Mouse (Mus musculus) B cell, adult 2 months (primary cell): Measurements from ENCODE around the gene Rnft2.

Experiments used
- DNase-seq, 2 experiments: peaks; one replicate each; pipeline ENCODE4 v3.0.0; 2022

Gene Rnft2

DNA sequence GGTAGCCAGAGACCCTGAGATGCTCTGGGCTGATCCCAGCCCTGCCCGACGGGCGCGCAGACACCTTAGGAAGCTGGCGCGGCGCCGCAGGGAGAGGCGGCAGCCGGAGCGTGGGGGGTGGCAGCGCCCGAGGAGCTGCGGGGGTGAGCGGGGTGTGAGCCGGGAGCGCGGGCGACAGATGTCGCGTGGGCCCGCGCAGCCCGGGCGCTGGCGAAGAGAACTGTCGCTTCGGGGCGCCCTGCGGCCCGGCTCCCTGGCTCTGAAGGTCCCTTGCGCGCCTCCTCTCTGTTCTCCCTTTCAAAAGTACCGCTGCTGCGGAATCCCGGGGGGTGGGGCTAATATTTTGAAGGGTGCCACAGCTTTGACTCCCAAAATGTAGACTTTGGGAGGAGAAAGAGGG lies 73.3 kb downstream of the Rnft2 start:
- peak in 1 of 2 experiments; percentile 8 for DNase-seq

DNA sequence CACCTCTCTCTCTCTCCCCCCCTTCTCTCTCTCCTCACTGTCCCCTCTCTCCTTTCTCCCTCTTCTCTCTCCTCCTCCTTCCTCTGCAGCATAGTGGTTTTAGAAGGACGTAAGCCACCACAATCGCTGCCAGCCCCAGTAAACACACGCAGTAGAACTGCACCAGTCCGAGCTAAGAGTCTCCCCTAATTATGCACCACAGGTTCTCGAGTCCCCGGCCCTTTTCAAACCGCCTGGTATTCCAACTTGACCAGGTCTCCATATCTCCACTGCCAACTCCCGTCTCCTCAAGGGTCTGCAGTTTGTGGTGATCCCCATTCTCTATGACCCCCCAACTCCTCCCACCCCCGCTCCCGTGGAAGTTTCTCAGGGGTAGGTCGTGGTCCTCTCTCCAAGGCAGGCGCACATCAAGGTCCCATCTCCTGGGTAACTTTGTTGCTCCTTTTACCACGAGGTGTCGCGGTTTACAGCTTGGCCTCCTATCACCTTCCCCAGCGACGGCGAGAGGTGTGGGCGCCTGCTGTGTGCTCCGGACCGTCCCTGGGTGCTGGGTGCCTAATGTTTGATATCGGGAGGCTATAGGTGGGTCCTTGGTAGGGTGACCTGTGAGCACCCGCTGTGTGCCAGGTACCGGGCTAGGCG lies 73.9 kb downstream of the Rnft2 start:
- peak in 1 of 2 experiments; percentile 13 for DNase-seq

DNA sequence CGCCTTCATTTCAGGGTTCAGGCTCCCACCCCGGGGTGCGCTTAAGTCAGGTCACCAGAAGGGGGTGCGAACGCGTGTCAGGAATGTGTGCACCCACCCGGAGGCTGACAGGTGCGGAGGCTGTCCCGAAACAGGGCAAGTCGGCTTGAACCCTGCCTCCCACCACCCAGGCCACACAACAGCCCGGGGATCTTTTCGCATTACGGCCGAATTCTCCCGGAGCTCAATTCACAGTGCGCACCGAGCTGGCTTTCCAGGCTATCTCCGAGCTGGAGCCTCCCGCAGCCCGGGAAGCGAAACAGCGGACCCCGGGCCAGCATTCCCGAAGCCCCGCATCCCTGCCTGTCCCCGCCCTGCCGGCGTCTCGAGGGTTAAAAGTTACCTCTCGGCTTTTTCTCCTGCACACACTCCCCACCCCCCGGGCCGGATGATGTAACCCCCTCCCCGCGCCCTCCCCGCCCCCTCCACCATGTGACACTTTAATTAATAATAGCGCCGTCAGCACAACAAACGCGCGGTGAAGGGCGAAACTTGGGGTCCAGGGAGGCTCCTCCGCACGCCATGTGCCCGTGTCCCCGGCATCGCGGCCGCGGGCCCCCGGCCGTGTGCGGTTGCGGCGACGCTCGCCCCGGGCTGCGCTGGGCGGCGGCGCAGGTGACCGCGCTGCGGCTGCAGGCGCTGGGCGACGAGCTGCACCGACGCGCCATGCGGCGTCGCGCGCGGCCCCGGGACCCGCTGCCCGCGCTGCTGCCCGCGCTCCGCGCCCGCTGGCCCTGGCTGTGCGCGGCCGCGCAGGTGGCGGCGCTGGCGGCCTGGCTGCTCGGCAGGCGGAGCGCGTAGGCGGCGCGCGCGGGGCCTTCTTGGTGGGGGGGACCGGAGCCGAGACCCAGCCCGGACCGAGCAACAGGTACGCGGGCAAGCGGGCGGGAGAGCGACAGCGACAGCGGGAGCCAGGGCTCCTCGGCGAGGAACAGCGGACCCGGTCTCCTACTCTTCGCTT lies 75.4 kb downstream of the Rnft2 start:
- DNase-seq: no peak

DNA sequence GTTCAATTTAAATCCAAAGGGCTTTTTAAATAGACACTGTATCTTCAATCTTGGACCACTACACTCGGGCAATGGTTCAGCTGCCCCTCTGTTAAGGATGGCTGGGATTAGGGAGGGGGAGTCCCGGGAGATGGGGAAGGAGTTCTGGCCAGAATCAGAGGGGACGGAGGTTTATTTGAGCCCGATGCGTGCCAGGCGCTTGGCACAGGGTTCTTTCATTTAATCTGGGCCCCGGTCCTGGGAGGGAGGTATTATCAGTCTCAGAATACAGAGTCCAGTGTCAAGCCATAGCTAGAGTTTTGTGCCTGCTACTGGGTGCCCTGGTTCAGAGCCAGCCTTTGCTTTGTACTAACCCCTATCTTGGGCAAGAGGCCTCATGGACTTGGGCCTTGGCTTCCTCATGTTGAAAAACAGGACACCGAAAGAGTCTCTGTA lies 77.3 kb downstream of the Rnft2 start:
- no peak for DNase-seq

DNA sequence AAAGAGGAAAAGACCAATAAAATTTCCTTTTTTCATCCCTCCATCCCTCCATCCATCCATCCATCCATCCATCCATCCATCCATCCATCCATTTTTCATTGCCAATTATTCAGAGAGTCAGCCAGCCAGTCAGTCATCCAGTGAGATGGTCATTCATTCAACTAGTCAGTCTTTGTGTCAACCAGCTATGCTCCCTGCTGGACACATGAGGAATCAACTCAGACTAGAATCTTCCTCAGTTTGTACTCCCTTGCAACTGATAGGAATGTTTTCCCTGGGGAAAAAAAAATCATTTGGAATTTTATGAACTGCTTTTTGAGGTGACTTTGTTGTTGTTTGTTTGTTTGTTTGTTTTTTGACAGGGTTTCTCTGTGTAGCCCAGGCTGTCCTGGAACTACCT lies 79.5 kb downstream of the Rnft2 start:
- DNase-seq: no peak

DNA sequence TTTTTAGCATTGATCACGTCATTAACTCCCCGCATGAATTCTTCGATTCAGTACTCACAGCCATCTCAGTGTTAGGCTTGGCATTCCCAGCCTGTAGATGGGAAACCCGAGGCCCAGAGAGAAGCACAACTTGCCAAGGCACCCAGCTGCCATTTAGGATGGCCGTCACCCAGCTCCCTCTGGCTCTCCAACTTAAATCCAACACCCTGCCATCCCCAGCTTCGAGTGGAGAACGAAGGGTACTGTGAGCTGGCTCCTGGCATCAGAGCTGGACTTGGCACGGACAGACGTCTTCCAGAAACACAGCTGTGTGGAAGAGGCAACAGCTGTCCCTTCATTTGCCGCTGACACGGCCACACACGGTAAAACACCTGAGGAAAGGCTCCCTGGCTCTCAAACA lies 80.3 kb downstream of the Rnft2 start, which contains the start of gene Hrk:
Gene Hrk, plus strand, starts transcription at position 68 of the 400 bp plus-strand sequence.
- DNase-seq: no peak

DNA sequence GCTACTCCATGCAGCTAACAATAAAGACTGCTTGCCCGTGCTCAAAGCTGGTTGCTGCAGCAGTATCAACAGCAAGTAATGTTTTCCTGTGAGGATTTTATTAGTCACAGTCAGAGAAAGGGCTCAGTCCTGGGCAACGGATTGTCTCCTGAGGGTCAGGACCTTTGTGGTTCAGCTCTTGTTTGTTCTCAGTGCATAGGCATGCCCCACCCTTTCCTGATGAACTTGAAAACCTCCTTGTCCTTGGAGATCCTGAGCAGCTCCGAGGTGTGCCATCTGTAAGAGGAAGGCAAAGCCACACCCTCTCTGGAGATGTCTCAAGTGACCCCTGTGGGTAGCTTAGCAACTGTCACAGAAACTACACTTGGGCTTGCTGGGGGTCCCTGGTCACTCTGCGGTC lies 84.2 kb downstream of the Rnft2 start:
- DNase-seq: no peak

DNA sequence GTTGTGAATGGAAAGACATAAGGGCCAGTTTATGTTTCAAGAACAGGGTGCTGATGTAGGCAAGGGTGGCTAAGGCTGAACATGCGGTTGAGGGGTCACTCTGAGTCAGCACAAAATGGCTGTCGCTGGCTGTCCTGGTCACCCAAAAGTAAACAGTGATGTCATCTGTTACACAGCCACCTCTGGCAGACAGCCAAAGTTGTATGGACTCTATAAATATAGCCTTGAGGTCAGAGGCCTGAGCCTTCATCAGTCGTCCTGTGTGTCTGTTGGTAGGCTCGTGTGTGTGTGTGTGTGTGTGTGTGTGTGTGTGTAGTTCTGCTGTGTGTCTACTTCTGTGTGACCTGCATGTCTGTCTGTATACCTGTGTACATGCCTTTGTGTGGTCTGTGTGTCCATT lies 87.9 kb downstream of the Rnft2 start:
- DNase-seq: no peak

DNA sequence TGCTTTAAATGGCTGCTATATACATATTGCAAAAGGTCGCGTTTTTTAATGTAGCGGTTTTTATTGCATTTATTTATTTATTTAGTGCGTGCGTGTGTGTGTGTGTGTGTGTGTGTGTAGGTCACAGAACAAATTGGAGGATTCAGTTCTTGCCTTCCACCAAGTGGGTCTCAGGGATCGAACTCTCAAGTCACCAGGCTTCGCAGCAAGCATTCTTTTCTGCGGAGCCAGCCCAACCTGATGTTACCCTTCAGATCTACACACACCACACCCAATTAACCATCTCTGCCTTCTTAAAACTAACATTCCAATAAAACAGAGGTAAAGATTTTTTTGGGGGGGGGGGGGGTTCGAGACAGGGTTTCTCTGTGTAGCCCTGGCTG lies 89.4 kb downstream of the Rnft2 start:
- no peak for DNase-seq

DNA sequence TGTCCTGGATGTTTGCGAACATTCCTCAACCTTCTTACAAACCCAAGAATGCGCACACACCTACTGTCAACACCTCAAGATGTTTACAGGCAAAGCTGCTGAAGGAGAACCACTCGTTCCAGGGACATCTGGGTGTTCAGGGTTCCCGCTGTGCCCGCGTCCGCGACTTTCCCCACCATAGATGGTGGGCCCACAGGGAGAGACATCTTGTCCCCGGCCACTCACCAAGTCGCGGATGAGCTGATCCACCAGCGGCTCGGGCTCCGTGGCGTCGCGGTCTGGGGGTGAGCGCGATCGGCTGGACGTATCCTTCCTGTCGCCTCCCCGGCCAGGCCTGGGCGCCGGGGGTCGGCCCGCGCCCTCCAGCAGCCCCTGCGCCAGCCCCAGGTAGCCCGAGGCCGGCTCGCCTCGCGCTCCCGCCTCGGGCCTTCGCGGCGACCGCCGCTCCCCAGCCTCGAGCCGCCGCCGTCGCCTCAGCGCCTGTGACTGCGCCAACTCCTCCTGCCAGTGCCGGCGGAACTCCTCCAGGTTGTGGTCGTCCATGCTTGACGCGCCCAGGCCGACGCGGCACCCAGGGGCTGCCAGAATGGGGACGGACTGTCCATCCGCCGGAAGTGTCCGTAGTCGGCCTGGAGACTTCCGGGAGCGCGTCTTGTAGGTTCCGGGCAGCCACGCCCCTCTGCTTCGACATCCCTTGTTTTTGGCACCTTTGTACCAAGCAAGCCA lies 89.9 kb downstream of the Rnft2 start, which contains the start of gene Fbxw8:
Gene Fbxw8, minus strand, starts transcription at position 626 of the 726 bp plus-strand sequence.
- DNase-seq: peak; percentile 89

DNA sequence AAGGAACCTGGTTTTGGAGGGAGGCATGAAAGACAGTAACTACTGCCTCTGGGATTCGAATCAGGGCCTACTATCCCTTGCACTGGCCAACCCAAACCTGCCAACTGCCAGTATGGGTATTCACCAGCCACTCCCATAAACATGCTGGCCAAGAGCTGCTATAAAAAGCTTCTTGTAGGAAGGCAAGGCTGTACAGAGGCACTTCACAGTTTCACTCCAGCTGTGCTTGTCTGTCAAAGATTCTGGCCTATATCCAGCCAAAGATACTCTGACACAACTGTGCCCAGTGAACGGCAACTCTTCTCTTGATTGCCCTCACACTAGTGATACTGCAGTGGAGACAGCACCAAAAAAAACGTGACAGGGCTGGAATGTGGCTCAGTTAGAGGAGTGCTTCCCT lies 95.2 kb downstream of the Rnft2 start:
- no peak for DNase-seq

DNA sequence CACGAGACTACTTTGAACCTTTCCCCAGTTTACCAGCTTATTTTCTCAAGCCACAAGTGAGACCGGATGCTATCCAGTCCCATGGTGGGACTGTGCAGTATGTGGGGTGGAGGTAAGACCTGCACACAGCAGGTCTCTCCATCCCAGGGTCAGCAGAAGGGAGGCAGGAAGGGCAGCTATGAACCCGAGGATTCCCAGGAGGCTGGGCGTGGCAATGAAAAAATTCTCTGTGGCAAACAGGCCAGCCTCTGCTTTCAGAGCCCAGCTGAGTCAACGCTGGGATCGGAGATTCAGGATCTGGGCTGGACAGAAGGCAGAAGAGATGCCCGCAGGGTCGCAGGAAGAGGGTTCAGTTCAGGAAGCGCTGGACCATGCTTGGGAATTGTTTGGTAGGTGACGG lies 97.7 kb downstream of the Rnft2 start:
- no peak for DNase-seq

DNA sequence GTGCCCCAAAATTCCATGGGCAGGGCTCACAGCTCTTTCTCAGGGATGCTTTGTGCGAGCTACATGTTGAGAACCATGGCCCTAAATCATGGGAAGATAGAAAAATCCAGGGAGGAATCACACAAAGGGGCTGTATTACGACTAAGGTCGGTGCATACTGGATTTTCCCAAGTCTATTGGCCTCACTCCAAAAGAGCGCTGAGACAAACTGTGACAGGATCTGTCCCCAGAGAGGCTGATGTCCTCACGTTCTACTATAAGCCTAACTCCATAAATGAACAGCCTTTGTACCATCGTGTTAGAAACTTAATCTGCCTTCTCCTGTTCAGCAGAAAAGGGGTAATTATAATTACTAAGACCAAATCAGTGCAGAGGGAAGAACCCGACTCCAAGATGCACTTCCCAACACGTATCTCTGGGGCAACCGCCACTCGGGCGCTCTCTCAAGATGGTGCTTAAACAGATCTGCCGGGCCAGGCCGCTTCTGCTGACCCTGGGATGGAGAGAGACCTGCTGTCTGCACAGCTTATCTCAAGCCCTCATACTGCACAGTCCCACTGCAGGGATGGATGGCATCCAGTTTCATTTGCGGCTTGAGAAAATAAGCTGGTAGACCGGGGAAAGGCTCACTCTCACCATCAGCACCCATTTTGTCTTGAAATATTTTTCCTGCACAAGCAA lies 98.8 kb downstream of the Rnft2 start:
- DNase-seq: no peak

DNA sequence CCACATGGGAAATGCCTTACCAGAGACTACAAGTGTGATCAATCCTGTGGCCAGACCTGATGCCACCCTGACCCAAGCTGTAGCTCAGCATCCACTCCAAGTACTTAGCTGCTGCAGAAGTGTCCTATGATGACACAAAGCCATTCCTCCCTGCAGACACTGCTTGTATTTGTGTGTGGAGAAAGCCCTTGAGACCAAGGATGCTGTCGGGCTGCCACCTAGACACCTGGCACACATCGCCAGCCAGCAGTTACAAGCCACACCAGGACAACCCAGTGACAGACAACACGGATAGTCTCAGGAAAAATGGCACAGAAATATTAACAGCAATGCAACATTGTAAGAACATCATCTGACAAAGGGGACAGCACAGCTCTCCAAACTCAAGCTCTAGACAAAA lies 99.5 kb downstream of the Rnft2 start:
- no peak for DNase-seq

DNA sequence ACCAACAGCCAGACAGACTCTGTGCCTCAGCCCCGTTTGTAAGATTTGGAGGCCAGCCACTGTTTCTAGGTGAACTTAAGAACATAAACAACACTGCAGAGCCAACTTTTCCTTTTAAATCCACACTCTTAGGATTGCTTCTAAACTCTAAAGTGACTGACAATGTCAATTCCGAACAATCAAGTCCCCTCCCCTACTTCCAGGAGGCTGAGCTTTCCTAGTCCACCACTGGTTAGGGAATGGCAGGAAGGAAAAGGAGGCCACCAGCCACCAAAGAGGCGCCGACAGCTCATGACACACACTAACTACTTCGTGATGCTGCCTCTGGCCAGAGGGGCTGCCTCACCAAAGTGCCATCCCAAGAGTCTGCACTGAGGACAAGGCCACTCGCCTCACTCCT lies 100.1 kb downstream of the Rnft2 start:
- no peak for DNase-seq

DNA sequence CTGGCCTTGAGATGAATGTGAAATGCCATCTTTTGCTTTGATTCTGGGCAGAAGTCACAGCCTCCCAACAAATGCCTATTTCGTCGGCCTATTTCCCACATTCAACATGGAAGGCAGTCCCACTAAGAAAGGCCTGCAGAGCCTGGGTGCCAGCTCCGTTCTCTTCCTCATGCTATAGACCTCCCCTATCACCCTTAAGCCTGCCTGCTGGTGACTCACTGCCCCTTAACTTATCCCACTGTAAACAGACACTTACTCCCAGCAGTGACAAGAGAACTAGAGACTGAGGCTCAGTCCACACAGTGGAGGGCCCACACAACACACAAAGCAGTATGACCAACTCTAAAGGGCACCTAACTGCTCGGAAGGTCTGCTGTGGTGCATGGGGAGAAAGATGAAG lies 100.6 kb downstream of the Rnft2 start:
- no peak for DNase-seq

DNA sequence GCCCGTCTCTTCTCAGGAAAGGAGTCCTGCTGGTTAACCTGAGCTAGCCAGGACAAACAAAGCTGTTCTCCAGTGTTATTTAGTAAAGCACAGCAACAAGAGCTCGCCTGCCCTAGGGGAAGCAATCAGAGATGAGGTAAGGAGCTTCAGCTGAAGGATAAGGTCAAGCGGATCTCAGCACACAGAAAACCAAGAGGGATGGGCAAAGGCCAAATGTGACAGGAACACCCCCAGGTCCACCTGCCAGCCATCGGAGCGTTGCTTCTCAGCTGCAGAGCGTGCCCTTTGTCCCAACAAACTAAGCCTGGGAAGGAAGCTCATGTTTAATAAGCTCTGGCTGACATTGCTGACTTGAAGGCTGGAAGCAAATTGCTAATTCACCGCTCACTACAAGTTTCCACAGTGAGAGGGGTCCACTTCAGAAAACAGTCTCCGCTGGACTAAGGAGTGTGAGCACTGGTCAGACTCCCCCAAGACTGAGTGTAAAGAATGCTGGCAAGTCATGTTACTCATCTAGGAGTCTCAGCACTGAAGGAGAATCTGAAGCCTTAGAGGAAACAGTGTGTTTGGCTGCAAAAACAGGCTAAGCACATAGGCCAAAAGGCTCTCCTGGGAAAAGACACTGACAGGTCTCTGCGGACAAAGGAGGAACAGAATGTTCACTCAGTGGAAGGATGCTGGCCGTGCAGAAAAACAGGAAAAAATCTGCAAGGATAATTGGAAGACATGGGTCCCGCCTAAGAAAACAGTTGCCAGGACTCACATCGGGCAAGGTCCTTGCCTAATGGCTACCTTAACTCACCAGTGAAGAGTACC lies 101.5 kb downstream of the Rnft2 start:
- no peak for DNase-seq

DNA sequence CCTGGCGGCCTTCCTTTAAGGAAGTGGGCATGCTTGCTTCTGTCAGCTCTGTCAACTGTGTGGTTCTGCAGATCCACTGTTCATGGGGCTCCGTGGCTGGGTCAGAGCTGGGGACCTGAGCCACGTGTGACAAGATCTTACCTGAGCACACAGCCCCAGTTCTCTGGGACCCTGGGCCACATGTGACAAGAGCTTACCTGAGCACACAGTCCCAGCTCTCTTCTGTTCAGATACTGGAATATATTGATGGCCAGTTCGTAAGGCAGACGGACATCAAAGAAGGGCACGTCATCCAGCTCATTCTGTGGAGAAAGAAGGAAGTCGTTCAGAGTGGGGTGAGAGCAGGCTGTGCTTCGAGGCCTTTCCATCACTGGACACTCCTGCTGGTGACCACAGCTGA lies 102.4 kb downstream of the Rnft2 start:
- no peak for DNase-seq
